Mouse (Mus musculus): ENCODE data around the gene Tub. TPM values are rescaled to one million over a fixed set of nuclear protein-coding genes. Genes with fewer than 3 reads are reported as not detected.

The Tub gene
- polyA plus RNA-seq, 1 experiment from 2014 or later, result 2.5 TPM

DNA sequence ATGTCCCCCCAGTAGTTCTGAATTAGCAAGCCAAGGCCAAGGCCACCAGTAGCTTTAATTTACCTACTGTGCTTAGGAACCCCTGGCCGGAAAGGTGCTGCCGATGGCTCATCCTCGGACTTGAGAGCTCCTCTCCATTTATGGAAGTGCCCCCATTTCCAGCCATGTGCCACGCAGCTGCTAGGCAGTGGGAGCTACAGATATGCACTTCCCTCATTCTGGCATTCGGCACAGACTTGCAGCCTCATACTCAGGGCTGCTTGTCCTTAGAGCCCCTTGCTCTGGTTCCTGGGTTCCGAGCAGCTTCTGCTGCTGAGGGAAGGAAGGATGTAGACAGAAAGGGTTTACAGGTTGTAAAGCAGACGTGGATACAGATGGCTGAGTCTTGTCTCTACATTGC lies 64.7 kb downstream of the Tub start:
- no peaks in the 10 kb centered on the region for H3K36me3 ChIP-seq
- no peak overlapping the region for H3K27ac ChIP-seq
- no peak overlapping the region for H3K4me2 ChIP-seq
- peaks cover 10% of the 10 kb centered on the region for H3K4me1 ChIP-seq
- no peaks in the 10 kb centered on the region for H3K9me3 ChIP-seq
- WGBS, result 82% methylated on average over 7 of the region's 7 CpGs
- no peak overlapping the region for H3K4me3 ChIP-seq
- H3K9ac ChIP-seq, result no peak overlapping the region
- H3K27me3 ChIP-seq, result peaks cover 34% of the 10 kb centered on the region
- ATAC-seq (ENCODE audit: insufficient number of reproducible peaks, low FRiP score, low TSS enrichment, low read depth), result no peak

- 30% methylated on average over 5 of the region's 5 CpGs for WGBS
- H3K27ac ChIP-seq, result no peak overlapping the region
Observed at GRCm38 (mm10) chr7:109016378-109016923, 66.3 kb downstream of the Tub start.

DNA sequence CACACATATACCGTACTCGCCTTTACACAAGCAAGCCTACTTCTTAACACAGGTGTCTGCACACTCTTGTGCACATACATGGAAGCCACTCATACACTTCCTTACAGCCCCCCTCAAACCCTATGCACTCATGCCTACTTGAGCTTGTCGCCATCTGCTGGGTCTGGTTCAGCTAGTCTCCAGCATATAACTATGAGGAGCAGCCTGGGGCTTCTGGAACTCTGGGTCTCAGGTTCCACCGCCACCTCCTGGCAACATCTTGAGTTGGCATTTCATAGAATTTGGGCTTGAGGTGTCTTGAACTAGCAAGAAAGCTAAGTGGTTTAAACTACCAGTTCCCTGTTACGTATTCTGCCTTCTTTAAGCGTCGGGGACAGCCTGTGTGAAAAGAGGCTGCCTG lies 69.1 kb downstream of the Tub start:
- no peaks in the 10 kb centered on the region for H3K36me3 ChIP-seq
- H3K27me3 ChIP-seq, result no peaks in the 10 kb centered on the region
- no peak overlapping the region for H3K4me2 ChIP-seq
- no peak for ATAC-seq (ENCODE audit: insufficient number of reproducible peaks, low FRiP score, low TSS enrichment, low read depth)
- no peak overlapping the region for H3K4me3 ChIP-seq
- H3K27ac ChIP-seq, result no peak overlapping the region
- no peaks in the 10 kb centered on the region for H3K9me3 ChIP-seq
- WGBS, result 89% methylated on average over 7 of the region's 7 CpGs
- H3K4me1 ChIP-seq, result no peaks in the 10 kb centered on the region
- H3K9ac ChIP-seq, result no peak overlapping the region

More at GRCm38 (mm10) chr7:109016378-109016923, 66.3 kb downstream of the Tub start:
- Histone ChIP-seq H3K4me2 (no peak overlapping the region), H3K9ac (no peak overlapping the region), H3K36me3 (no peaks in the 10 kb centered on the region), H3K4me3 (no peak overlapping the region), H3K9me3 (no peaks in the 10 kb centered on the region), H3K27me3 (peaks cover 18% of the 10 kb centered on the region), H3K4me1 (no peaks in the 10 kb centered on the region)
- no peak for ATAC-seq (ENCODE audit: insufficient number of reproducible peaks, low FRiP score, low TSS enrichment, low read depth)

DNA sequence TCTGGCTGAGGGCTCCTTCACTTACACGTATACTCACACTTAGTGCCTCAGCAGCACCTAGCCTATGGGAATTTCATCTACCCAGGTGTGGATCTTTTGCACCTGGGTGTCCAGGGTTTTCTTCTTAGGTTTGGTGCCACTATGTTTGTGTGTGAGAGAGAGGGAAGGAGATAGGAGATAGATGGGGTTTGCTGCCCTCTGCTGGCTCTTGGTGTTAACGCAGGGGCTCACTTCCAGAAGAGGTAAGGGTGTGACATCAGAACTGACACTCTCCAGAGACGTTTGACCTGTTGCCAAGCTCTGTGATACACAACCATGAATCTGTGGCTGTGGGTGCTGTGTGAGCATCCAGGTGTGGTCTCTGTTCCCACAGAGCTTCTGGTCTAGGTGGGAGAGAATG lies 71.3 kb downstream of the Tub start:
- H3K27me3 ChIP-seq, result no peaks in the 10 kb centered on the region
- ATAC-seq (ENCODE audit: insufficient number of reproducible peaks, low FRiP score, low TSS enrichment, low read depth), result no peak
- H3K9ac ChIP-seq, result no peak overlapping the region
- H3K27ac ChIP-seq, result no peak overlapping the region
- WGBS, result 12% methylated on average over 3 of the region's 3 CpGs
- no peaks in the 10 kb centered on the region for H3K4me1 ChIP-seq
- H3K9me3 ChIP-seq, result no peaks in the 10 kb centered on the region
- no peak overlapping the region for H3K4me3 ChIP-seq
- H3K4me2 ChIP-seq, result no peak overlapping the region
- H3K36me3 ChIP-seq, result no peaks in the 10 kb centered on the region

GRCm38 (mm10) chr7:109025743-109026142 lies 75.6 kb downstream of the Tub start:
- H3K36me3 ChIP-seq, result no peaks in the 10 kb centered on the region
- 85% methylated on average over 7 of the region's 7 CpGs for WGBS
- H3K4me2 ChIP-seq, result no peak overlapping the region

GRCm38 (mm10) chr7:109026976-109027375 lies 76.8 kb downstream of the Tub start:
- H3K4me1 ChIP-seq, result no peaks in the 10 kb centered on the region
- WGBS, result 76% methylated on average over 9 of the region's 9 CpGs
- ATAC-seq (ENCODE audit: insufficient number of reproducible peaks, low FRiP score, low TSS enrichment, low read depth), result no peak

More at GRCm38 (mm10) chr7:109025743-109026142, 75.6 kb downstream of the Tub start:
- Histone ChIP-seq H3K9ac (no peak overlapping the region), H3K9me3 (no peaks in the 10 kb centered on the region), H3K27ac (no peak overlapping the region), H3K4me1 (no peaks in the 10 kb centered on the region), H3K4me3 (no peak overlapping the region), H3K27me3 (no peaks in the 10 kb centered on the region)
- ATAC-seq (ENCODE audit: insufficient number of reproducible peaks, low FRiP score, low TSS enrichment, low read depth), result no peak

GRCm38 (mm10) chr7:109027721-109028120 lies 77.6 kb downstream of the Tub start:
- Histone ChIP-seq H3K36me3 (no peaks in the 10 kb centered on the region), H3K9ac (no peak overlapping the region), H3K27me3 (no peaks in the 10 kb centered on the region), H3K27ac (no peak overlapping the region), H3K4me3 (no peak overlapping the region), H3K4me1 (no peaks in the 10 kb centered on the region), H3K9me3 (no peaks in the 10 kb centered on the region), H3K4me2 (no peak overlapping the region)
- WGBS, result 94% methylated on average over 7 of the region's 7 CpGs
- no peak for ATAC-seq (ENCODE audit: insufficient number of reproducible peaks, low FRiP score, low TSS enrichment, low read depth)

More at GRCm38 (mm10) chr7:109026976-109027375, 76.8 kb downstream of the Tub start:
- H3K36me3 ChIP-seq, result no peaks in the 10 kb centered on the region
- H3K27me3 ChIP-seq, result no peaks in the 10 kb centered on the region
- H3K9me3 ChIP-seq, result no peaks in the 10 kb centered on the region
- H3K9ac ChIP-seq, result no peak overlapping the region
- H3K4me2 ChIP-seq, result no peak overlapping the region
- no peak overlapping the region for H3K27ac ChIP-seq
- no peak overlapping the region for H3K4me3 ChIP-seq

DNA sequence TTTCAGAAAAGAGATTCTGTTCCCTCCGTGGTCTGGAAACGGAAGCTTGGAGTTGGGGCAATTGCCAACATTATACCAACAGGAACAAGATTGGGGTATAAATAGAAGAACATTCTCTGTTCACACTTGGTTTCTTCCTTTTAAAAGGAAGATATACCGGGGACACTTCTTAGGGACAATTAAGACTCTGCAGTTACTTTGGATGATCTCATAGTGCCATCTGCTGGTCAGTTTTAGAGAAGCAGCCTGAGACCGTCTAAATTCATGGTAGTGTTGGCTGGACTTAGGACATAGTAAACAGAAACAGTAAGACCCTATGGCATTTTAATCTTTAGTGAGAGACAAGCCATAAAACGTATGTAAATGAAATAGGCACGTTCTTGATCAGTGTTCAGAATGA lies 78.1 kb downstream of the Tub start:
- H3K4me3 ChIP-seq, result no peak overlapping the region
- no peak for ATAC-seq (ENCODE audit: insufficient number of reproducible peaks, low FRiP score, low TSS enrichment, low read depth)
- H3K4me2 ChIP-seq, result no peak overlapping the region
- no peaks in the 10 kb centered on the region for H3K4me1 ChIP-seq
- H3K9ac ChIP-seq, result no peak overlapping the region
- H3K36me3 ChIP-seq, result no peaks in the 10 kb centered on the region
- H3K27ac ChIP-seq, result no peak overlapping the region
- 29% methylated on average over 6 of the region's 6 CpGs for WGBS
- no peaks in the 10 kb centered on the region for H3K9me3 ChIP-seq
- H3K27me3 ChIP-seq, result no peaks in the 10 kb centered on the region

- Histone ChIP-seq H3K4me2 (no peak overlapping the region), H3K27ac (no peak overlapping the region), H3K9me3 (no peaks in the 10 kb centered on the region), H3K4me3 (no peak overlapping the region), H3K4me1 (no peaks in the 10 kb centered on the region), H3K27me3 (no peaks in the 10 kb centered on the region), H3K9ac (no peak overlapping the region), H3K36me3 (no peaks in the 10 kb centered on the region)
- ATAC-seq (ENCODE audit: insufficient number of reproducible peaks, low FRiP score, low TSS enrichment, low read depth), result no peak
- WGBS, result 88% methylated on average over 6 of the region's 6 CpGs
Observed at GRCm38 (mm10) chr7:109029961-109030465, 79.9 kb downstream of the Tub start.

- WGBS, result 81% methylated on average over 3 of the region's 3 CpGs
- no peak for ATAC-seq (ENCODE audit: insufficient number of reproducible peaks, low FRiP score, low TSS enrichment, low read depth)
- Histone ChIP-seq H3K27me3 (no peaks in the 10 kb centered on the region), H3K27ac (no peak overlapping the region), H3K4me1 (no peaks in the 10 kb centered on the region), H3K4me3 (no peak overlapping the region), H3K4me2 (no peak overlapping the region), H3K9ac (no peak overlapping the region), H3K9me3 (no peaks in the 10 kb centered on the region), H3K36me3 (no peaks in the 10 kb centered on the region)
Observed at GRCm38 (mm10) chr7:109031331-109031730, 81.2 kb downstream of the Tub start.

- WGBS, result 79% methylated on average over 2 of the region's 2 CpGs
- H3K27me3 ChIP-seq, result no peaks in the 10 kb centered on the region
- H3K4me3 ChIP-seq, result no peak overlapping the region
- no peak overlapping the region for H3K4me2 ChIP-seq
- no peaks in the 10 kb centered on the region for H3K4me1 ChIP-seq
- no peaks in the 10 kb centered on the region for H3K9me3 ChIP-seq
- H3K36me3 ChIP-seq, result no peaks in the 10 kb centered on the region
- no peak overlapping the region for H3K27ac ChIP-seq
- H3K9ac ChIP-seq, result no peak overlapping the region
- no peak for ATAC-seq (ENCODE audit: insufficient number of reproducible peaks, low FRiP score, low TSS enrichment, low read depth)
Observed at GRCm38 (mm10) chr7:109032054-109032453, 81.9 kb downstream of the Tub start.

DNA sequence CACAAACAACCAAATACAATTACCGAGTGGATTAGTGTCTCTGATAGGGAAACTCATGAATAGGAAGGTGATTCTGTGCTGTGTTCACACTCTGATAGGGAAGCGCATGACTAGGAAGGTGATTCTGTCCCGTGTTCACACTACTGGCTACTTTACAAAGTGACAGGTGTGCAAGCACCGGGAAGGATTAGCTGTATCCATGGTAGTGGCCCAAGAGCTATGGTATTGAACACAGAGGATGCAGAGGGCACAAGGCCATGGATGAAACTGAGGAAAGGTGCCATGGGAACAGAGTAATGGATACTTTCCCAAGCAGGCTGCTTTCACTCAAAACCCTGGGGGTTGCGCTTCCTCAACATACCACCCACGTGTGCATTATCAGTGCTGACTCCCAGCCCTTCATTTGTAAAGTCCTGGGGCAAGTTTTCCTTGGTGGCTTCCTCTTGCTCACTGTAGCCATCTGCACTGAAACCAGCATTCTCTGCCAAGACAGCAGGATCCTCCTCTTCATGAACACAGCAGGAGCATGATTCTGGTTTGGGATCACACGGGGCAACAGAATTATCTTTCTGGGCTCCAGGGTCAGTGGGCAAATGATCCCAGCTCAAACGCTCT lies 88.1 kb downstream of the Tub start:
- ATAC-seq (ENCODE audit: insufficient number of reproducible peaks, low FRiP score, low TSS enrichment, low read depth), result no peak
- no peak overlapping the region for H3K4me3 ChIP-seq
- no peaks in the 10 kb centered on the region for H3K27me3 ChIP-seq
- H3K9me3 ChIP-seq, result no peaks in the 10 kb centered on the region
- no peak overlapping the region for H3K9ac ChIP-seq
- no peak overlapping the region for H3K27ac ChIP-seq
- H3K4me1 ChIP-seq, result no peaks in the 10 kb centered on the region
- WGBS, result 77% methylated on average over 8 of the region's 8 CpGs
- H3K36me3 ChIP-seq, result no peaks in the 10 kb centered on the region
- no peak overlapping the region for H3K4me2 ChIP-seq
